Mouse (Mus musculus): Measurements from ENCODE around the gene D17Wsu92e.

DNA sequence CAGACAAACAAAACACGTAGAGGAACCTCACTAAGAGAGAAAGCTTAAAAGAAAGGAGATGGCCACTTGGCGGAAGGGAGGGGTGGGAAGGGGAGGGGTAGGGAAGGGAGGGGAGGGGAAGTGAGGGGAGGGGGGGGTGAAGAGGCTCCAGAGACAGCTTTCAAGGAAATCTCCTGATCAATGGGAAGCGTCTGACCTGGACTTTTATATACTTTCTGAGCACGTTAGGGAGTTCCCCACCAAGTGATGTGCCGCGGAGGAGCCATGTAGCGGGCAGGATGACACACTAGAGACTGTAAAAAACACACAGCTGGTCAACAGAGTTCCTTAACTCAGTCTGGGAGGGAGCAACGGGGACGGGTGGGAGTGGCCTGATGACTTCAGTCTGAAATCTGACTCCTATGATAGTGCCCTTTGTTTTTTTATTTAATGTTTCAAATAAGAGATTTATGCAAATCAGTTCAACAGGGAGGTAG lies 6.5 kb upstream of the D17Wsu92e start:
- TF ChIP-seq CTCF (IDR thresholded peaks at IDR 0.05; ENCODE audit: control insufficient read depth, insufficient read depth, low read length), result no peak
- no peak for TF ChIP-seq POLR2A (IDR thresholded peaks at IDR 0.05; ENCODE audit: borderline replicate concordance, control insufficient read depth, low read depth, low read length)

Data from bone marrow, adult 2 months (tissue).